Mouse (Mus musculus) heart, adult 8-10 months (tissue): ENCODE measurements around the gene Chst15. TPM values are rescaled to one million over a fixed set of nuclear protein-coding genes. Genes with fewer than 3 reads are reported as not detected.

Experiments used
- DNase-seq: peaks from one replicate; pipeline ENCODE4 v3.0.0; 2022; ENCODE audit warnings: low spot score
- total RNA-seq, 4 experiments: library from RNA; stranded (reverse); gene quantifications; 2 replicates each; pipeline ENCODE4 v1.2.4; 2022

Gene Chst15
- total RNA-seq: 1 to 10 TPM; 5.5 to 8.9 (median 6.6) TPM

DNA sequence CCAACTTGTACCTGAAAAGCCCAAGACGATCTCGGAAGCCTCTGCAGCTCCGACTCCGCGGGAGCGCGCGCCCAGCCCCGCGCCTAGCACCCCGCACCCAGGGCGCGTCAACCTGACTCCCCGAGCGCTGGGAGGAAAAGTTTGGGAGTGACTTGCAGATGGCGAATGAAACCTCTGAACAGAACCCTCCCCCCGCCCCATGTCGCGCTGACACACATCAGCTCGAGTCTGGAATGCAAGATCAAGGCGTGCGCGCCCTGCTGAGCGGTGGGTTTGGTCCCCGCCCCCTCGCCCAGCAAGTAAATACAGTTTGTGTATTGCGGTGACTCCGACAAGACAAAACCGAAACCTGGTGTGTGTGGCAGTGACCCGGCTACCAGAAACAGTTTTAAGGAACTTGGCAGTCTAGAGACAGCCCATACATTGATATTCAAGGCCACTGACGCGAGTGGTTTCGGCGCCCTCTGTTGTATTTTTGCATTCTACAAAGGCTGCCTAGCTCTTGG, at the start of gene Chst15:
Gene Chst15, minus strand, starts transcription at position 193 of the 506 bp plus-strand sequence.
- no peak for DNase-seq

DNA sequence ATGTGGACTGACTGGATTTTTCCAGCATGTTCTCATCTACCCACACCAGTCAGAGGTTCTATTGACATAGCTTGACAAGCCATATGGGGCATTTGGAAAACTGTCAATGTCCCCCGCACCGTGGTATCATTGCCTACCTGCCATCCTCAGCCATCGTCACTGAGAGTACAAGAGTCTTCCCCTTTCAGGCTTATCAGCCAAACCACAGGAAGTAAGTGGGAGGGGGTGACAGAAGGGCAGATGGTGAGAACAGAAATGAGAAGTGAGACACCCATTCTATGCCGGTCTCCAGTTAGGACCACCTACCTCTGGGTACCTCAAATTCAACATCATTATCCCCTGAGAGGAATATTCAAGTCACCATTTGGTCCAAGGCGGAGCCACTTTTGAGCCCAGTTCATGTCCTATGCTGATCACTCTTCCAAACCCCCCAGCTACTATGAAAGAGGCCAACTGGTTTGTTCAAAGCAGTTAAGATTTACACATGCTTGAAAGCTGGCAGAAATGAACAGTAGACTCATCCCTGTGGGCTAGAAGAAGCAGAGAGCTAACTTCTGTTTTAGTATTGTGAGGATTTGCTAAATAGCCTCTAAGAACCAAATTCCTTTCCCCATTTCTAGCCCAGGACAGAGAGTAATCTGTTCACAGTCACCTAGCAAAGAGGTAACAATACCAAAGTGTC, 48.8 kb upstream of the Chst15 start:
- DNase-seq: no peak

DNA sequence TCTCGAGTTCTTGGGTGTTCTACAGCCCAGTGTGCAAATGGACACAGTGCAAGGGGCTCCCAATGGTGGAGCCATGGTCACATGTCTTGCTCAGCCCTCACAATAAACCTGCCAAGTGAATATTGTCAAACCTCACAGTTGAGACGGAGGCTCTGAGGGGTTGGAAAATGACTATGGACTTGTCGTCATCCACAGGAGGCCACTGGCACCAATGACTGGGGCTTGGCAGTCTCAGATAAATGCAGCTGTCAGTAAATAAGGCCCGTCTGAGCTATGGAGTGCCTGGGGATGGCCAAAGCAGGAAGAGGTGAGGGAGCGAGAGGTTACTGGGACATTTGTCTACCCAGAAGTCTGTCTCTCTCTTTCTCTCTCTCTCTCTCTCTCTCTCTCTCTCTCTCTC, 48.1 kb upstream of the Chst15 start:
- DNase-seq: no peak

DNA sequence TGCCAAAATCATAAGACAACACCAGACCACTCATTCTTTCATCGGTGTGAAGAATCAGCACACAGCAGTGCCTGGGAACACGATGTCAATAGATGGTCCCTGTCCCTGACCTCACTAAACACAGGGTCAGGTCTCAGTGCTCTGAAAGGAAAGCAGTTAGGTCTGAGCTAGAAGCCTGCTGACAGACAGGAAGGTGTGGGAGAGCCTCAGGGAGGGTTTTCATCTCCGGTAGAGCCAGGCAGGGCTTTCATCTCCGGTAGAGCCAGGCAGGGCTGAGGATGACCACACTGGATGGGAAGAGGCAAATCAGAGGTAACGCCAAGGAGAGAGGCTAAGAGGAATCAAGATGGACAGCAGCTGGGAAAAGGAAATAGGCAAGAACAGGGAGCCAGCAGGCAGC, 47.5 kb upstream of the Chst15 start:
- no peak for DNase-seq

DNA sequence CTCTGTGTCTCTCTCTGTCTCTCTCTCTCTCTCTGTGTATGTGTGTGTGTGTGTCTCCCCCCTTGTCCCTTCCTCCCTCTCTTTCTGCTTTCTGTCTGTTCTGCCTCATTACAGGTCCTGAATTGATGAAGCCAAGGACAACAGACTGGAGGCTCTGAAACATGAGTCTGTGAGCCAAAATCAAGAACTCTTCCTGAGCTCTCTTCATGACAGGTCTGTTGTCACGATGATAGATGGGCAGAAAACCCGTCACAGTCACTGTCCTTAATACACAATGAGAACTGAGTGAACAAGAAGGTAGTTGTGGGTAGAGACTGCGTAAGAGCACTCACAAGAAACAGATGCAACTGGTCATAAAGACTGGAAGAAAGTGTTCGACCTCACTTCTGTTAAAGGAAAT, 43.3 kb upstream of the Chst15 start:
- DNase-seq: no peak

DNA sequence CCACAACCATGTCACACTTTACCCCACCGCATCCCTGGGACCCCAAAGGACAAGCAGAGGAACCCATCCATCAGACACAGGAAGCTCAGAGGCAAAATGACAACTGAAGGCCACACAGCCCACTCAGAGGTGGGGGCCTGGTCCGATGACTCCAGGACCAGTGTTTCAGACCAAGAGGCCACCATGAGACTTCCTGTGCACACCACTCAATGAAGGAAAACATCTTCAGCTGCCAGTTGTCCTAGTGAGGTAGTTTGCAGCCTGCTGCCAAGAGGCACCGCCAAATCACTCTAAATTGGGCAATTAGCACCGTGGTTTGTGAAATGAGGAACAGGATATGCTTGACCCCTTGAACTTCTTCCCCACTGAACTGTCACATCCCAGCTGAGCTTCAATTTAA, 41.7 kb upstream of the Chst15 start:
- DNase-seq: peak; percentile 23

DNA sequence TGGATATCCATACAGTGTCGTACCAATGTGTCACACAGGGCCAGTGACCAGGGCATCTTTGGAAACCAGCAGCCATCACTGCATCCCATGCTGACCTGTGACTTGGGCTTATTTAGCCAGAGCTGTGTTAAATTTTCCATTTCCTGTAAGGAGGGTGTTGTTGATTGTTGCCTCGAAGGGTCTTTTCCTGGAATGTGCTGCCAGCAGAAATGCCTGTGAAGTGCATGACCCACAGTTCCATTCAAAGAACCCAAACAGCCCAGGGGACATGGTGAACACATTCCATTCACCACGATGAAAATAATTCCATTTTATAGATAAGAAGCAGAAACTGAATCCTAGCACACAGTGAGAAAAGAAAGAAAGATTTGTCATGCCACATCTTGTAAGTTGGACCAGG, 41.2 kb upstream of the Chst15 start:
- DNase-seq: peak; percentile 17

DNA sequence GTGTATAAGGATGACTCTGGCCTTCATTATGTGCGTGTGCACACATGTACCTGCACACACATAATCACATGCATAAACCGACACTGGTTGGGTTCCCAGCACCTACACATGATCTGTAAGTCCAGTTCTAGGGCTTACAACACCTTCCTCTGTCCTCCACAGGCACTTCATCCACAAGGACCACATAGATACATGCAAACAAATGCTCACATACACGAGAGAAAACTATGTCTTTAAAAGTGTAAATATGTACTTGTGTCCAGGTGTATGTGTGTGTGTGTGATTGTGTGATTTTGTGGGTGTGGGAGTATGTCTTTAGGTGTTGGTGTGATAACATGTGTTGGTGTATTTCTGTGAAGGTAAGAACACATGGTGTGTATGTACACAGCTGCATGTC, 40.8 kb upstream of the Chst15 start:
- no peak for DNase-seq

DNA sequence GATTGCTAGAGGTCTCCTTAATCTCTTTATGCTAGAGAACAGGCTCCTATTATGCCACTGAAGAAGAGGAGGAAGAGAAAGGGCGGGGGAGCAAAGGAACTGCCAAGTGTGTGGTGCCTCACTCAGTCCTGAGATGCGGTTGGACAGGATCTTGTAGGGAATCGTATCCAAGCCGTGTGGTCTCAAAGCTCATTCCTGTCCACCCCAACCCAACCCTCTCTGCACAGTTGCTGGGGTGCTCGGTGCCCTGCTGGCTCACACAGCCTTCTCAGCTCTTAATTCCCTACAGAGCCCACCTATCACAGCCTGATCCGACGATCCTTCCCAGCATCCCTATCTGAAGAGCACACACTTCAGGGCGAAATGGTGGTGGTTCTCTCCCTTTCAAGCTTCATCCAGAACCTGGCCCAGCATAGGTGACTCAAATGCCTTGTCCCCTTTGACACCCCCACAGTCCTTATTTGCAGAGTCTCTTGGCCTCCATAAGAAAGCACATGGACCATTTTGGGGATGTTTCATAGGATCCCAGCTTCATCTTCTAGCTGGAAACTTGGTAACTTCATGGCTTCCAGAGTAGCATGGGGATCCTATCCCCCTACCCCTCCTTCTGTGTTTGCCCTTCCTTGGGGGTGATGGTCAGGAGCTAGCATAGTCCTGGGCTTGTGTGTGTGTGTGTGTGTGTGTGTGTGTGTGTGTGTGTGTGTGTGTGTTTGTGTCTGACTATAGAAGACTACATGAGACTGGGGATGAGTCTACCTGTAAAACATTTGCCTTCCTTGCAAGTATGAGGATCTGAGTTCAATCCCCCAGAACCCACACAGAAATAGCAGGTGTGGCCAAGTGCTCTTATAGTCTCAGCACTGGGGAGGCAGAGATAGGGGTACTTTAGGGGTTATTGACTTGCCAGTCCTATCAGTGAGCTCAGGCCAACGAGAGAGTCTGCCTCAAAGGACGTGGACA, 40.1 kb upstream of the Chst15 start:
- DNase-seq: no peak

DNA sequence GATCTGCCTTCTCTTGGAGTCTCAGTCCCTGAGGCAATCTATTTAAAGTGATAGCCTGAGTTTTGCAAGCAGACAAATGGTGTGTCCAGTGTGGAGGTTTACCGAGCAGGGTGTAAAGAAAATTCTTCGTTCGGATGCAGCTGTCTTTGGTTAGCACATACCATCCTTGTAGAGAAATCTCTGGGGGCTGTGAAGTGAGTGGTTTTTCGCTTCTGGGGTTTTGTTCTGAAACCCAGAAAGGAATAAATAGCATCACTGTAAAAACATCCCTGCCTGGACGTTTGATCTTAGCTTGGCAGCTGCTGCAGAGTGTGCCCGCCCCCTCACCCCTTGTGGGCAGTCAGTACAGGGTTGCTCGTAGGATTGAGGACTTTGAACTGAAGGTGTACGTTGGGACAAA, 39.2 kb upstream of the Chst15 start:
- DNase-seq: no peak

DNA sequence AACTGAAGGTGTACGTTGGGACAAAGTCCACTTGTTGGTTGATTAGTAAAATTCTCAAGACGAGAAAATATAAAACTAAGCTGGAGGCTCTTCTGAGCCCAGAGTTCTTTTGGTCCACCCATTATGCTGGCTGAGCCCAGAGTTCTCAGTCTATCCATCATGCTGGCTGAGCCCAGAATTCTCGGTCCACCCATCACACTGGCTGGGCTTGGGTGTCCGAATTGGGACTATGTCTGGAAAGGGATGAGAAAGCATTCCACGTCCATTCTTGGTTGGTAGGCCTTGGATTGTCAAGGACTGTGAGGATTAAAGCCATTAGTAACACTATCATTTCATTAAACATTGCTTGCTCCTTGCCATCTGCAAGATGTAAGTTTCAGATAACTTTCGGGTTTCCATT, 38.7 kb upstream of the Chst15 start:
- DNase-seq: no peak

DNA sequence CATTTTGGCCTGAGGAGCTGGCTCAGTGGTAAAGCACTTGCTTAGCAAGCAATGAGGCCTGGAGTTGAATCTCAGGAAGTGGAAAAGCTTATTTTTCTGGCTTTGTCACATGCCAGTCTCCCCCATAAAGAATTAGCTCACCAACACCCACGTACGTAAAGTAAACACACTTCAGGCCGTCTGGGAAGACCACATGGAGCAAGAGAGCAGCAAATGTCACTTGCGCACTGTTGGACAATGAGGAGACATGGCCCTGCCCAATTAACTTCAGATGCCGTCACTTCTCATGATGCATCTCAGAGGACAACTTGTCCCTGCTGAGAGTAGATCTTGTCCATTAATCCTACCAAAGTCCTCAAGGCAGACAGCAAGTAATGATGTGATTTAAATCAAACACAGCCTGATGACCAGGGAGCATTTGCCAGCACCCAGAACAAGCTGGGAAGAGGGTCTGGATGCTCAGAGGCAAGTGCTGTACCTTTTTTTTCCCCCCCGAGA, 32.1 kb upstream of the Chst15 start:
- no peak for DNase-seq

DNA sequence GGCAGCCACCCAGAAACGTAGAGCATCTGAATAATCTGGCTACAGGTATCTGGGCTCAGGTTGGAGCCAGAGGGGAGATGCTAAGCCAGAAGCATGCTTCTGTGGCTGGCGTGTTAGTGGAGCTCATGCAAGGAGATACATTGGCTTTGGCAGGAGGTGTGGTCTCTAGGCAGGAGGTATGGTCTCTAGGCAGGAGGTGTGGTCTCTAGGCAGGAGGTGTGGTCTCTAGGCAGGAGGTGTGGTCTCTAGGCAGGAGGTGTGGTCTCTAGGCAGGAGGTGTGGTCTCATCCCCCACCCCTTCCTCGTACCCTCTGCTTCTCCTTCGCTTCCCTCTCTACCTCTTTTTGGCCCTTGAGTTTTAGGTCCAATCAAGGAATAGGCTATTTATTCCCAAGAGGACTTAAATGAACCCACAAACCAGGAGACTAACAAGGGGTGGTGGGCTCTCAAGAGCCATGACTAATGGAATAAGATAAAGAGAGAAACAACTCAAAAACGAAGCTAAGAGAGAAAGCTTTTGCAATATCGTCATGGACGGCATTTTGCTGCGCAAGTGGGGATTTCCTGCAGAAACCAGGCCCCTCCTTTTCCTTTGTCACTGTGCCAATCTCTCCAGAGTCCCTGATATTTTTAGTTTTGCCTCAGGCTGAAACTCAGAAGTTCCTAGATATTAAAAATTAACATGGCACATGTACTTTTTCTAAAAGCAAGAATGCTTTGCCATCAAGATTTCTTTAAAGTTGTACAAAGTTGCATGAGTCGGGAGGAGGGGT, 30.4 kb upstream of the Chst15 start:
- DNase-seq: peak; percentile 71

DNA sequence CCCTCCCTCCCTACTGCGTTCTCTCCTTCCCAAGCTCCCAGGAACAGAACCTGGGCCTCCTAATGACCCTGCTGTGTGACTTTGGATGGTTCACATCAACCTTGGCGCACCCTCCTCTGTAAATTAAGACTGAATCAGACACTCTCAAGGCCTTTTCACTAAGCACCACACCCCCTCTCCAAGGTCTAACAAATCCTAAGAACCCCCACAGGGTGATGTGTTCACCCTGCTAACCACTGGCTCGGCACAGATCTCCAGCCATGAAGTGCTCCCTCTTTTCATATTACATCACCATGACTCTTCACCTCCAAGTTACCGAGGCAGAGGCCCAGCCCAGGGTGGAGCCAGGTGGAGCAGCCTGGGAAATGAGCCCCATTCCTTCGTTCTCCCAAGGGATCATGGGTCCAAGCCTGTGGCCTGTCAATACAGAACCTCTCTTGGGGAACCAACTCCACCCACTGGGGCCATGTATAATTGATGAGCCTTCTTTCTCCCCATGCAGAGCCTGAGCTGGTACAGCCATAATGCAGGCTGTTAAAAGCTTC, 28.6 kb upstream of the Chst15 start:
- DNase-seq: no peak

DNA sequence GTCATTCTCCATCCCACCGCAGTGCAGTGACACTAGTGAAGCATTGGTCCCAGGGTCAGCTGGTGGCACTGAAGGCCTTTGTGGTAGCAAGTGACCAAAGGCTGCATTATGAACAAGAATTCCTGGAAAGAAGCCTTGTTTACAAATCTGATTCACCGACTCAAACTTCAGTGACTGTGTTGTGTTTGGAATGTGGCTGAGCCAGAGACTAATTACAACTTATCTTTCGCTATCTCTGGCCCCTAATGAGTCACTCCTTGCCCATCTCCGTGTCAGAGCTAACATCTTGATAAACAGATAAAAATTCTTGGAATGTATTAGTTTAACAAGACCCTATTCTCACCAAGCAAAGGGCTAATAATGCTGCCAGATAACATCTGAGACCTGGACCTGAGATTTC, 27.6 kb upstream of the Chst15 start:
- no peak for DNase-seq

DNA sequence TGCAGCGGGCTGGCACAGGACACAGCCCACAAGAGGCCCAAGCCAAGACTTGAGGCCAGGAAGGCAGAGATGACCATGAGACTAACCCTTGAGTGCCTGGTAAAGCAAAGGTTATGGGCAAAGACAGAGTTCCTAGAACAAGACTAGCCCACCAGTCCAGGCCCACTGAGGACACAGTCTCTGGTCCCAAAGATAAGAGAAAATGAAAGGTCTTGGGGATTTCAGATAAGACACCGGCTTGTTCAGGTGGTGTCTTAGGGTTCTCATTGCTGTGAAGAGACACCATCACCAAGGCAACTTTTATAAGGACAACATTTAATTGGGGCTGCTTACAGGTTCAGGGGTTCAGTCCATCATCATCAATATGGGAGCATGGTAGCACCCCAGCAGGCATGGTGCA, 26.9 kb upstream of the Chst15 start:
- no peak for DNase-seq

DNA sequence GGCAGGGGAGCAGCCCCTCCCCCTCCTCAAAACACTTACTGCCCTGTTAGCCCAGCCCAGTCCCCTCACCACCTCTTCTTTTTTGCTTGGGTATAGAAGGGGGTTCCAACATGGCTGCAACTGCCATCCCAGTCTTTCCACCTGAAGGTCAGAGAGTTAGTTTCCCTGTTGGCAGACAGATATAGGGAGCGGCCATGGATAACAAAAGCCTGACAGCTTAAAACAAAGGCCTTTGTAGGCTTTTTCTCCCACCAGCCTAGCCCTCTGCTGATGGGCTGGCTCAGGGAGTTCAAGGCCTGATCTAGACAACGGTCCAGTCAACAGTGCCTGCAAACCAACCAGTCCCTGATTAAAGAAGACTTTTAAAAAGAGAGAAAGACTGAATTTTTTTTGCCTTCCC, 26.1 kb upstream of the Chst15 start:
- no peak for DNase-seq

DNA sequence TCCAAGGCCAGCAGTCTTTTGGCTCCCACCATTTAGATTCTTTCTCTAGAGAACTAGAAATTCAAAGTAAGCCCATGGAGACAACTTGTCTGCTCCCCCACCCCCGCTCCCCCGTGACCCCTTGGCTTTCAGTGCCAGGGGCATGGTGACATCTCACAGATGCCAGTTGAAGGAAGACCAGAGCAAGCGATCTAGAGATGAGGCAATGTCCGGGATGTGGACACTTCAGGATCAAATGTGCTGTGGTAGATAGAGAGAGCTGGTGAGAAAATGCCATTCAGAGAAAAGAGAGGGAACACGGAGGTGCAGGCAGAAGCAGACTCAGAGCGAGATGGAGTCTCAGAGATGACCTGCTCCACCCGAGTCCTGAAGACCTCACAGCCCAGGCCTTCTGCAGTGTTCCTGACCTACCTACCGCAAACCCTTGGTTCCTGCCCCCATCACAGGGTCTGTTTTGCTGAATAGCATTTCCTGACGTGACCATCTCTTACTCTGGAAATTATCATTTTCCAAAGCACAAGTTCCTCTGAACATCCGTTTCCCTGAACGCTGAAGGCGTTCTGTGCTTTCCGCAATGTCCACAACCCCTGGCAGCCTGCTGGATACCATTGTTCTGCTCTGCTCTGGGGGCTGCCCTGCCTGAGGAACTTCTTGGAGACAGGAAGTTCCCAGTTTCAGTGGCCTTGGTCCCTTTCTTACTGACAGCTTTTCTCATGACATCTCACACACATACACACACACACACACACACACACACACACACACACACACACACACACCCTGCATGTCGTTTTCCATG, 22.2 kb upstream of the Chst15 start:
- peak; percentile 42 for DNase-seq

DNA sequence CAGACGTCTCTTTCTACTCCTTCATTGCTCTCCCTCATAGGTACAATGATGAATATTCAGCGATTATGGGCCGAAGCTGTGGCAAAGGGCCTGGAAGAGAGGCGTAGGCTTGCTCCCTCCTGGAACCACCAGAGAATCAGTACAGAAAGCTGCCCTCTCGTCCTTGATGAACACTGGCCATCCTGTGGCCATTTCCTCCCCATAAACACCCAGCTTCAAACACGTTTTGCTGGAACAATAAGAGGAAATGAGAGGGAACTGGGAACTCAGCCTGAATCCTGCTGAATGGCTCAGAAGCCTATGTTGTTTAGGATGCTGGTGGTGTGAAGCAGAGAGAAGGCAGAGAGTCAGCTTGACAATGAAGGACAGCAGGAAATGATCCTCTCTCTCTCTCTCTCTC, 21.3 kb upstream of the Chst15 start:
- peak; percentile 75 for DNase-seq

DNA sequence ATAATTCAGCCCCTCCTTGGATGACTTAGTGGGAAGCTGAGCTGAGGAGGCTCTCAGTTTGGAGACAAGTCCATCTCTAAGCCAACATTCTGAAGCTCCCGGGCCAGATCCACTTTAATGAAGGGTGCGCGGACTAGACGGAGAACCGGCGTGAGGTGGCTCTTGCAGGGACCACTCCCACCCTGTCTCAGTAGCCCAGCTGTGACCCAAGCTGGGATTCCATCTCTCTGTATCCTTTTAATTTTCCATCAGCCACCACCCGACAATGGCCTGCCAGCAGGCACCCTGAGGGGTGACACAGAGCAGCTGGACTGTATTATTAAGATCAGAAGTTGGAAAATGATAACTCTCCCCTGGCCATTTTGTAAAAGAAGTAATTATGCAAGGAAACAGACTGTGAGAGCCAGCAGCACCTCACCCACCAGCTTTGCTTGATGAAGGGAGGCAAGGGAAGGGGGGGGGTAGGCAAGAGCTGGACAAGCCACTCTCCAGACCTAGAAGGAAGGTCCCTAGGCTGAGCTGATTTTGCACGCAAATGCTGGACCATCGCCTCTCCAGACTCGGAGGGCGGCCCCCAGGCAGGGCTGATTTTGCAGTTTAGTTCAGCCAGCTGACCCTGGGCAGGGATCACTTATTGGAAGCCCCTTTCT, 20.4 kb upstream of the Chst15 start:
- DNase-seq: no peak
